Mouse (Mus musculus) embryo, embryonic 11.5 days (tissue): ENCODE measurements around the gene Brd1.
"Not testable (repeated sequence)": the region's sequence is repeated elsewhere in the genome, so short reads cannot be mapped to it uniquely, and the experiment has no call there.

Experiments used
- DNase-seq: peaks from one replicate; pipeline ENCODE4 v3.0.0-alpha.2; 2012; ENCODE audit warnings: low read depth, low spot score

The Brd1 gene

DNA sequence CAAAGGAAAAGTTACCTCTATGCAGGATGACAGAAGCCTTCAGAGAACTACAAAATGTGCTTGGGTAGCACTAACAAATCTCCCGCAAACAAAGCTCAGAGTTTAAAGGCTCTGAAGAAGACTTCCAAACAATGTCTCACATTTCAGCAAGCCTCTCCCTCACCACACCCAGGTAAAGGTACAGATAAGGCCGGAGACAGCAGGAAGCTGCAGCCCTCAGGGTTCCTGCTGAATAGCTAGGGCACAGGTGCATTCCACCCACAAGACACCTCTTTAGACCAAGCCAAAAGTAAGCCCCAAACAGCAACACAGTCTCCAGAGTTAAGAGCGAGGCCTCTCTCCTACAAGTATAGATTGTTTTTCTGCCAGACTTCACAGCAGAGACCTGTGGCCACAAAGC lies 3.3 kb downstream of the Brd1 start:
- no peak for DNase-seq

DNA sequence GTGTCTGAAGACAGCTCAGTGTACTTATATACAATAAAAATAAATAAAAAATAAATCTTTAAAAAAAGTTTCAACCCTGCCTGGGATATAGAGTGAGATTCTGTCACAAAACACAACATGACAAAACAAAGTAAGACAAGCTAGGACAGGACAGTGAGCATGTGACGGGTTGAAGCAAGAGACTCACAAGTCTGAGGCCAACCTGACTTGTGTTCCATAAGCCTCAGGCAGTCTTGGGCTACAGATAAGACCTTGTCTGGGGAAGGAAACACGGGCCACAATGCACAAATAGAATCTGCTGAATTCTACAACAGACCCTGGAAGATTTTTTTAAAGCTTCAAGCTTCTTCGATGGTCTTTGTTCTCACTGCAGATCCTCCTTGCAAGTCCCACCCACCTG lies 6.8 kb downstream of the Brd1 start:
- no peak for DNase-seq

DNA sequence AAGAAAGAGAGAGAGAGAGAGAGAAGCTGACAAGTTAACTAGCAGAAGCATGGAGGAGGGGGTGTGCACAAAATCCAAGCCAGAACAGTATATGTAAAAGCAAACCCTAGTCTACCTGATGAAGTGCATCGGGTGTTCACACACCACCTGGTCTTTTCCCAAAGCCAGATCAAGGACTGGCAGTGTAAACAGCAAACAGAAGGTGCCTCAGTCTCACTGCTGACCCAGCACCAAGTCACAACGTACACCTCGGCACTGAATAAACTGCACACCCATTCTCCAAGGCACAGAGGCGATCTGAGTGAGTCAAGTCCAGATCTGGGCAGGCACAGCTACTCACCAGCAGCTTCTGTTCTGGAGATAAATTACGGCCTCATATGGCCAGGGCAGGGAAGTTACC lies 9.0 kb downstream of the Brd1 start:
- DNase-seq = no peak

DNA sequence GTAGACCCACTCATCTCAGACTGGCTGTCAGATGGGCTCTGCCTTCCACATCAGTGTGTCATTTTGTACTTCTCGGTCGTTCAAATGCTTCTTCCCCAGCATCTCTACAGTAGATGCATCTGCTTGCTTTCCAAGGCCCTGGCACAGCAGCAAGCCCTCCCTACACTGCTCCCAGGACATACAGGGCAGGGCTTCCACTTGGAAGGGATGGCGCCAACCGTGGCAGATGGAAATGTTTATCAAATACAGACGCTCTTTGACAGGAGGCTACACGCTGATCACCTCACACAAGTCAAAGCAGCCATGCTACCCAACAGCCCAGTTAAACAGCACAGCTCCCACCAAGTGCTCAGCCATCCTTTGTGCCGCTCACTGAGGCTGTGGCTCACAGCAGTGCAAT lies 9.7 kb downstream of the Brd1 start:
- no peak for DNase-seq

DNA sequence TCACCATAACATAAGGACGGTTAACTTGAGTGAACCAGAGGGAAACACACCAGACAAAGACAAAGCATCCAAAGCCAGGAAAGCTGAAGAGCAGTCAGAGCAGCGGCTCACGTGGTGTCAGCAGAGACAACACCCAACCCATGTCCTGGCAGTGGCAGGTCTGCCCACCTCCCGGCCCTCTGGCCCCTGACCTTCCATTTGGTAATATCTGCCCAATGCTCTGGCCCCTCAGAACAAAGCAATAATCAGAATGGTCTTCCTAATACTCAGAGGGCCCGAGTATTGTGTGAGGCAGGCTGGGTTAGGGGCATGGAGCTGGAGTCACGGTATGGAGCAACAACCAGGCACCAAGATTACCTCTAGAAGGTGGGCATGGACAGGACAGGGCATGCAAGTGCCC lies 10.8 kb downstream of the Brd1 start:
- DNase-seq = no peak

DNA sequence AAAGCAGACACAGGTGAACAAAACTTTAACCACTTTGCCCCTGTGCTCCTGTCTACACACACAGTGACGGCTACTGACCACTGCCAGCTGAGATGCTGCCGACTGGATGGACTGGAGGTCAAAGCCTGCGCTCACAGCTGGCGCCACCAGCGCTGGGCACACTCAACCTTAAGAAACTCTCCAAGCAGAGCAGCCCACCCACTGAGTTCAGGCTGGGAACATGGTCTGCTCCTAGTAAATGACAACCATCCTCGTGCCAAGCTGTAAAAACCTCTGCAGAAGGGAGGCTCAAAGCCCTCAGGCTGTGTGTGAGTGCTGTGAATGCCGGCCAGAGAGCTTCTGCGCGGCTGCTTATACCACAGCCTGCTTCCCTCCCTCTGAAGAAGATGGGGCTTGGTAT lies 16.8 kb downstream of the Brd1 start:
- DNase-seq = no peak

DNA sequence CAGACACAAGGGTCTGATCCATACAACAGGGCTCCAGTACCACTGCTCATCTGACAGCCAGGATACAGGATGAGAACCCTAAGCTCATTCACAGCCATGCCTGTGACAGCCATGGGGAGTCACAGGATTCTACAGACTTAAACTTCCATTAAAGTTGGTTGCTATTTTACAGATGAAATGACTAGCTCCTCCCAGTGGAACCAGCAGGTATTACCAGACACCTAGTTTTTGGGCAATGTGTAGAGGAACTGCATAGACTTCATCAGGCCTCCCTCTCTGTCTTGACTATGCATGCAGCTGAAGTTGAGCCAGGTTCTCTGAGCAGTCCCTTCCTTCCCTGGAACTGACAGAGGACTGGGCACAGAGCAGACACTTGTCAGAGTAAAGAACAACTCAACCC lies 17.7 kb downstream of the Brd1 start:
- DNase-seq = peak; percentile 13

DNA sequence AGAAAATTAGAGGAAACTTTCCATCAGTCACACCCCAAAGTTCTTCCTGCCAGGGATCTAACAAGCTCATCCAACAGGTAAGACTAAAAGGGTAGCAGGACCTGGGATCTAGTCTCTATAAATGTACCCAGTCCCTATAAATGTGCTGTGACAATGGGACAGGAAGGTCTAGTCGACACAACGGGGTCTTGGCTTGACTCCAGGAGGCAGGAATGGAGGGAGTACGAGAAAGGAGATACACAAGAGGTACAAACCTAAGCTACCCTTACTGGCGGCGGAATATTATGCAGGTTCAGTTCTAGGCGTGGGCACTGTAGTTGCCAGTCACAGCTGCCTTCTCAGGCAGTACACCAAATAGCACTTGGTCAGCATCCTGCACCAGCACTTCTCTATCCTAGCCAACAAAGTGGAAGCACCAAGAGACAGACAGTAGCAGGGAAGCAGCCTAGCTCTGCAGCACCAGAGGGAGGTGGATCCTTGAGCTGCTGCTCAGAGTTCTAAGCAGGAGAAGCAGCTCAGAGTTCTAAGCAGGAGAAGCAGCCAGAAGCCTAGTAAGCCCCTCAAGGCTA lies 19.9 kb downstream of the Brd1 start:
- no peak for DNase-seq

DNA sequence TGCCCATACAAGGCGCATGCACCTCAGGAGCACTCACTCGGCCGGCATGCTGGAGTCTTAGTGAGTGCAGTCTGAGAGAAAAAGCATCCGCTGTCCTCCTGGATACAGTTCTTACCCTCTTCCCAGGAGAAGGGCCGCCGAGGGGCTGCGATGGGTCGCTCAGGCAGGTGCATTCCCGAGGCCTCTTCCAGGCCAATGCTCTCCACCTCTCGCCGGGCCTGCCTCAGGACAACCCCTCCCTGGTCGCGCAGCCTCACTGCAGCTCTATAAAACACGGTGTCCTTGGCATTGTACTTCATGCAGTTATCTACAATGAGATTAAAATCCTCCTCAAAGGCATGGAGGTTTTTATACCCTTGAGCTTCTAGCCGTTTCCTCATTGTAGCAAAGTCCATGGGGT lies 21.5 kb downstream of the Brd1 start:
- DNase-seq = no peak

DNA sequence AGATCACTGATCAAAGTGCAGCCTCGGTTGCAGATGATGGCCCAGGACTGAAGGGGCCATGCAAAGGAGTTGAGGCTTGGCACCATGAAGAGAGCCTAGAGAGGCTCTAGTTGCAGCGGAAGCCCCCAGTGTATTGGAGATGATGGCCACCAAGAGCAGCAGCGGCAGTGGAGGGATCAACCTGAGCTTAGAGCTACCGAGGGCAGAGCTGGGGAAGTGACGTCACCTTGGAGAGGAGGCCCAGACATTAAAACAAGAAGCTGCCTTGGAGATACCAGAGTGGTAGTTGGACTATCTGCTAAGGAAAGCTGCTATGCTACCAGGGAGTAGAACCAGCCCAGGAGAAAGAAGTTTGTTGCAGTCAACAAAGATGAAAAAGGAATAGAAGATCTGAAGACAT lies 24.2 kb downstream of the Brd1 start:
- DNase-seq = no peak

DNA sequence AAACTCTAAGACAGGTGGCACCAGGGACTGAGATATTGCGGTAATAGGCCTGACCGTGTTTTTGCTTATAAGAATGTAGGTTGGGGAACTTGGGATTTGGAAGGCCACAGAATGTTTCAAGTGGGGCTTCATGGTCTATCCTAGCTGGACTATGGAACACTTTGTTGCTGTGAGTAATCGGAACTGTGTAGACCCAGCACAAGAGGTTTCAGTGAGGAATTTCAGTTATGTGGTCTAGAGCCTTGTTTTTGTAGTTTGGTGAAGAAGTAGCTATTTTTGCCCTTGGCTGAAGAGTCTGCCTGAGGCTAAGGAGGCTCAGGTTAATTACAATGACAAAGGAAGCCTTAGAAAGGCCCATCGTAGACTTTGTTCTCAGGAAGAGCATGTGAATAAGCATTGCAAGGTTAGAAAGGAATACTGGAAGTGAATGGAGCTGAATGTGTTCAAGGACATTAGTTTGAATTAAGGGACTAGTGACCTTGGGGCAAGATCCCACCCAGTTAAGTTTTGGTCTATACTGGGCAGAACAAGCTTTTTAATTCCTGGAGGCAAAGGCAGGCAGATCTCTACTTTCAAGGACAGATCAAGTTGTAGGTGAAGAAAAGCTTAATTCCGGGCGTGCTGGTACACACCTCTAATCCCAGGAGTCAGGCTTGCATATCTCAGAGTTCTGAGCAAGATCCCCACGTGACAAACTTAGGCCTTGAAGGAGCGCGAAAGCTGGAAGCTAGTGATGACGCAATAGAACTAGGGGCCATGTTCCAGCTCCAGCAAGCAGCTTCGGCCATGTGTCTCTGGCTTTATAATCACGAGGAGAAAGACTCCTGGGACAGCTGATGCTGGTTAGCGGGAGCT lies 25.1 kb downstream of the Brd1 start:
- DNase-seq = no peak

DNA sequence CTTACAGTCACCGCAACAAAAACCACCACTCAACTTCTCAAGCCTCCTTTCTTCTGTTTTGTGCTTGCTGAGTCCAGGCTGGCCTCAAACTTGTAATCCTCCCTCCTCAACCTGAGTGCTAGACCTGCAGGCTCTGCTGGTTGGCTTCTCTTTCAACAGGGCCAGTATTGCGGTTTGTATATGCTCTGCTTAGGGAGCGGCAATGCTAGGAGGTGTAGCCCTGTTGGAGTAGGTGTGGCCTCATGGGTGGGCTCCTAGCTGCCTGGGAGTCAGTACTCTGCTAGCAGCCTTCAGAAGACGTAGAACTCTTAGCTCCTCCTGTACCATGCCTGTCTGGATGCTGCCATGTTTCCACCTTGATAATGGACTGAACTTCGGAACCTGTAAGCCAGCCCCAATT lies 25.8 kb downstream of the Brd1 start:
- no peak for DNase-seq

DNA sequence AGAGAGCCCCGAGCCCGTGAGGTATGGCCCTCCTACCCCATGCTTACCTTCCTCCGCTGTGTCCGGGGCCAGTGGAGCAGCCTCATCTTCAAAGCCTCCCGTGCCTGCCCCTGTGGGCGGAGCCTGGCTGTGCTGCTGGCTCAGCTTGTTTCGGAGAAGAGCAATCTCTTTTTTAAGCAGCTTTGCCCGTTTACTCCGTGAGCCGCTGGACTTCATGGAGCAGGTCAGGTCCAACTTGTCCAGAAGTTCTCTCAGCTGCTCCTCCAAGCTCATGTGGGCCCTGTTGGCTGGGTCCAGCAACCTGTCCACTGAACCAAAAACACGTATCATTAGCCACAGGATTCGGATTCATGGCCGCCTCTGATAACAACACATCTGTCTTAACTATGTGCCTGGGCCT lies 27.0 kb downstream of the Brd1 start:
- not testable (repeated sequence) for DNase-seq

DNA sequence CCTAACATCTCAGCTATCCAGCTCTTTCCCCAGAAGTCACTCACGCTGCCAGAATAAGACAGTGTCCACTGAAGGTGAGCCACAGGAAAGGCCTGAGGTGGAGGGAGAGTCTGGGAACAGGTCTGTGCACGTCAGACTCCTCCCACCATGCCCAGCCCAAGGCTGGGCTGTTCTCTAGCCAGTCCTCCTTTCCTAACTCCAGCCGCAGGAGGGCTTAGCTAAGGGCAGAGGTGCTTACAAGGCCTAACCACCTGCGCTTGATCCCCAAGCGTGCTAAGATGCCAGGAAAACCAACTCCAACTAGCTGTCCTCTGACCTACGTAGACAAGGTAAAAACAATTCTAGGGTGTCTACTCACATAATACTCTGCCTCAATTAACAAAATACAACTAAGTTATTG lies 27.7 kb downstream of the Brd1 start:
- DNase-seq = no peak

DNA sequence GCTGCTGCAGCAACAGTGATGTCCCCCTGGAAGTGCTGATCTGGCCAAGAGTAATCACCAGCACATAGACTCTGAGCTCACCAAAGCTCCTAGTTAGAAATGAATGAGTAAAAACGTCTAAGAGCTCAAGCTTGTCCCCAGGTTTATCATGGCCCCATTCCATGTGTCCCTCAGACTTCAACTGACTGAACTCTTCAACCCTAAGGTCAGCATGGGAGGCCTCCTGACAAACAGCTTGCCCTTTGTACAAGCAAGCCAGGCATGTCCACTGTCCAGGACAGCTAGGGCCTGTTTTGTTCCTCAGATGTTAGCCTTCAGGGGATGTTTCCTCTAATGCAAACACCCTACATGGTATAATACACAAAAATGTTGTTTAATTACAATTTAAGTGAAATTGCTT lies 29.7 kb downstream of the Brd1 start:
- DNase-seq = no peak

DNA sequence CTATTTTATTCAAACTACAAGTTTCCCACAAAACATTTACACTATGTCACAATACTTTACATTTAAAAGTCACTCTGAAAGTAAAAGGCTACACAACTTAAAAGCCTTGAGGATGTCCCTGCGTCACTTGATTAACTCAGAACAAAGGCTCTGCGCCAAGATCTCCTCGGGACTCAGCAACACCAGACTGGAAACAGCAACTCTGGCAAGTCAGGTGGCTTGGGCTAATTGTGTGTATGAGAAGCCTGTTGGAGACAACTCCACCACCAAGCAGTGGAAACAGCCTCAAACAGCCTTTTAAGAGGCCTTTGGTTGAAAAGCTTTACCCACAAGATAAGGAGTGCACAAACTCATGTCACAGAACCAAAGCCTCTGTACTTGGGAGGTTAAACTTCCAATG lies 31.5 kb downstream of the Brd1 start:
- no peak for DNase-seq

DNA sequence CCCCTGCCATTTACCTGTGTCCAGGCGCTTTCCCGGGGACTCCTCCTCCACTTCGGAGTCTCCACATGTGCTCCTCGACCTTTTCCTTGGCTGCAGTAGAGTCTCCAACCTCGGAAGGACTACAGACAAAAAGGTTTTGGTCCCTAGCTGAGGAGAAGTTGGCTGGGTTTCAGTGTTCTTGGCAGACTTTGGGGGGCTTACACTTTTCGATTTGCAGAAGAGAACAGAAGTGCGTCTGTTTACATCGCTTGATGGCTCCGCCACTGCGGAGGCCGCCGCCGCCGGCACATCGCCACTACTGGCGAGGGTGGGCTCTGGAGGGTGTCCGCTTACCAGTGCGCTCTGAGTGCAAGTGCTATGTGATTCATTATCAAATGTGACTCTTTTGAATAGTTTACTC lies 33.3 kb downstream of the Brd1 start:
- no peak for DNase-seq

DNA sequence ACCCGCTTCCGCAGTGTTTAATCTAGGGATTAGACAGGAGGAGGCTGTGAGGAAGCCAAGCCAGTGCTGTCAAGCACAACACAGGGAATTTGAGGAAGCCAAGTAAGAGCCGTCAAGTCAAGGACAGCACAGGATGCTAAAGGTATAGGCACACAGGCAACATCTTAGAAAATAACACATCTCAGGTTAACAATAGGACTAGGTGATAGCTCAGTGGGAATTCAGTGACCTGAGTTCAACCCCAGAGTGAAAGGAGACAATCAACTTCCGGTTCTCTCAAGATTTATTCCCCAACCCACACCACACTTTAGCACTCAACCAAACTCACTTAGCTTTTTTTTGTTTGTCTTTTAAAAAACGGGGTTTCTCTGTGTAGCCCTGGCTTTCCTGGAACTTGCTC lies 34.5 kb downstream of the Brd1 start:
- DNase-seq = no peak

DNA sequence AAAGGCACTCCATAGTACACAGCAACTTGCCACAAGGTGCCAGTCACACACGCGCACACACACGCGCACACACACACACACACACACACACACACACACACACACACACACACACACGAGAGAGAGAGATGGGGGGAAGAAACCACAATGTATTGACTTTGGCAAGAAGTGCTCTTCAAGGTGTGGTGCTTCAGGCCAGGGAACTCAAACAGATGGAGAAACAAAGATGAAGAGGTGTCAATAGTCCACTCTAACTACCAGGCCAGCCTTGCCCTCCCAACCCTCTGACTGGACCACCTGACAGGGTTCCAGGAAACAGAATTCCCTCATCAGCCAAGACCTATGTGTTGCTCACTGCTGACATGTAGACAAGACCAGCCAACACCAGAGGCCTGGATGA lies 36.4 kb downstream of the Brd1 start:
- no peak for DNase-seq

DNA sequence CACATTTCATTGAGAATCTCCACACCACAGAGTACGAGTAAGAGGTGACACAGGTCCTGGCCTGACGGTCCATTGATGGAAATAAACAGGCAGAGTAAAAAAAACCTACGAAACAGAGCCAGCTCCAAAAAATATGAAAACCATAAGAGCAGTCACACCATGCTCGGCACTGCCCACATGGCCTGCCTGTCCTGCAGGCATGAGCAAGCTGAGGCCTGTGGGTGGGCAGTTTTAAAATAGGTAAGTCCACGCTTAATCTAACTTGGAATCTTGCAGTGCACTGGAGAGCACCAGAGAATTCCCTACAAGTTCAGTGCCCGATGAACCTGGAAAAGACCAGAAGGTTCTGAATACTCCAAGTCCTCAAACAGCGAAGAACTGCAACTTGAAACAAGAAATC lies 38.0 kb downstream of the Brd1 start:
- no peak for DNase-seq

DNA sequence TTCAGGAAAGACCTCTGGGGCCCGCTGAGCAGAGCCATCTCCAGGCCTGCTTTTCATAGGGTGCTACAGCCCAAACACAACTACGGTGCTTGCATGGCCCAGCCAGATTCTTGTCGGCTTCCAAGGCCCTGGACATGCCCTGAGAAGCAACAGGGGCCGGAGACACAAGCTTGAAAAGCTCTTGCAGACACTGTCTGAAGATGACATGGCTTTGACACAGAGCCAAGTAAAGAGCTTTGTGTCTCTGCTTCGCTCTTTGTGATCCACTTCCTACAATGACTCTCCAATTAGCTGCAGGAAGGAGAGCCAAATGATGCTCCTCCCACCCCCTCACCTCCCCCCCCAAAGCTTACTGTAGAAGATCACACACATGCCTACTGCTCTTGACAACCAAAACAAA lies 40.0 kb downstream of the Brd1 start:
- no peak for DNase-seq

DNA sequence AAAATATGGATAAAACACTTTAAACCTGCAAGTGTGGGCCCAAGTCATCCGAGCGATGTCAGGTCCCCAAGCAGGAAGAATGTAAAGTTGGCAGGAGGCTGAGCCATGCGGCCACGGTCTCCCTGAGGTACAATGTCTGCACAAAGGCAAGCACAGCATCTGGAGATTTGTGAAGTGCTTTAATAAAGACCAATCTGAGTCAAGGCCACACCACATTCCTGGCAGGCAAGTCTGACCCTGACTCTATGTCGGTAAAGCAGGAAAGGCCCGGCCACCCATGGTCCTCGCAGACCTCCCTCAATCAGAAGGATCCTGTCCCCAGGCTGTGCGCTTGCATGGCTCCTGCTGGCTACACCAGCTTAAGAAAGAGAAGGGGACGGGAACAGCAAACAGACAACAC lies 41.3 kb downstream of the Brd1 start:
- no peak for DNase-seq

DNA sequence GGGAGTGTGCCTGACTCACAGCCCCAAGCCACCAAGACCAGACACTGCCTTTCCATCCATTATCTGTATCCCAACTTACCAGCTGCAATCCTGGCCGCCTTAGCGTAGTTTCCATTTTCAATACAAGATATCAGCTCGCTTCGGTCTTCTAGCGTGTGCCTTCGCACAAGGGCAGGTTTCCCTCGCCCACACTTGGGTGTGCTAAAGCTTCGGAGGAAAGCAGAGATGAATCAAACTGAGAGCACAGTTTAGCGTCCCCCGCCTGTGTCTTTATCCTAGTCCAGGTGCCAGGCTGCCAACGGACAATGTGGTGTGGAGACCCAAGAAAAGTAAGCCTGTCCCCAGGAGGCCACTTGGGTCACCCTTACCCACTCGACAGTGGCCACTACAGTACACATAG lies 42.9 kb downstream of the Brd1 start:
- no peak for DNase-seq

DNA sequence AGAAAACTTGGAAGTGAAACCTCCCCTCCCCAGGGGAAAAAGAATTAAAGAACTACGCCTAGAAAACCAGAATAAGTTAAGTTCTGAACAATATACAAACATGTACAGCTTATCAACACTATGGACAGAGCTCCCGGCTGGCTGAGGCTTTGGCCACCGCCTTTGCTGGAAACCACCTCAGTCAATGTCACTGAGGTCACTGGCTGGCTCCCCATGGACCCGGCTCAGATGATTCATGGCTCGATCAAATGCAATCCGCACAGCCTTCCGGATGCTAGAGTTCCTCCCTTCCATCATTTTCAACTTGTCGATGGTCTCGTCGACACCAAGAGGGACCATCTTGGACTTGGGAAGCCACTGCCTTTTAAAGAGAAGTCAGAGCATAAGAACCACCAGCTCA lies 45.9 kb downstream of the Brd1 start:
- no peak for DNase-seq
